Mouse (Mus musculus): ENCODE measurements around the gene Atp8a2.

GRCm38 (mm10) chr14:59633295-59633898, 563.6 kb downstream of the Atp8a2 start:
- TF ChIP-seq CTCF (IDR thresholded peaks at IDR 0.05; ENCODE audit: low read depth, low read length) (no peak), GATA1 (IDR thresholded peaks at IDR 0.05; ENCODE audit: borderline replicate concordance, low read length) (no peak)
